Mouse (Mus musculus) ovary, adult 18-20 months (tissue): ENCODE results near the gene Pdhb.
"Not testable (repeated sequence)": the region's sequence is repeated elsewhere in the genome, so short reads cannot be mapped to it uniquely, and the experiment has no call there.

Source experiments
- DNase-seq: peaks from one replicate; pipeline ENCODE4 v3.0.0; 2022; ENCODE audit warnings: low spot score, mixed read lengths

The Pdhb gene

DNA sequence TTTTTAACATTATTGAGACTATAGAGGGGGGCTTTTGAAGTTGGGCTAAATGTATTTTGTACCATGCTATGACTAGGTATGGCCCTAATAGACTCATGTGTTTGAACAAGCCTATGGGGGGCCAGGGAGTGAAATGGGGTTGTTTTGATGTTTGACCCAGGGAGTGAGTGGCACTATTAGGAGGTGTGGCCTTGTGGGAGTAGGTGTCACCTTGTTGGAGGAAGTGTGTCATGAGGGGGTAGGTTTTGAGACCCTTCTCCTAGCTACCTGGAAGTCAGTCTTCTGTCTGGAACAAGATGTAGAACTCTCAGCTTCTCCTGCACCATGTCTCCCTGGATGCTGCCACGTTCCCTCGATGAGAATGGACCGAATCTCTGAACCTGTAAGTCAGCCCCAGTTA lies 17.7 kb upstream of the Pdhb start:
- DNase-seq: no peak

DNA sequence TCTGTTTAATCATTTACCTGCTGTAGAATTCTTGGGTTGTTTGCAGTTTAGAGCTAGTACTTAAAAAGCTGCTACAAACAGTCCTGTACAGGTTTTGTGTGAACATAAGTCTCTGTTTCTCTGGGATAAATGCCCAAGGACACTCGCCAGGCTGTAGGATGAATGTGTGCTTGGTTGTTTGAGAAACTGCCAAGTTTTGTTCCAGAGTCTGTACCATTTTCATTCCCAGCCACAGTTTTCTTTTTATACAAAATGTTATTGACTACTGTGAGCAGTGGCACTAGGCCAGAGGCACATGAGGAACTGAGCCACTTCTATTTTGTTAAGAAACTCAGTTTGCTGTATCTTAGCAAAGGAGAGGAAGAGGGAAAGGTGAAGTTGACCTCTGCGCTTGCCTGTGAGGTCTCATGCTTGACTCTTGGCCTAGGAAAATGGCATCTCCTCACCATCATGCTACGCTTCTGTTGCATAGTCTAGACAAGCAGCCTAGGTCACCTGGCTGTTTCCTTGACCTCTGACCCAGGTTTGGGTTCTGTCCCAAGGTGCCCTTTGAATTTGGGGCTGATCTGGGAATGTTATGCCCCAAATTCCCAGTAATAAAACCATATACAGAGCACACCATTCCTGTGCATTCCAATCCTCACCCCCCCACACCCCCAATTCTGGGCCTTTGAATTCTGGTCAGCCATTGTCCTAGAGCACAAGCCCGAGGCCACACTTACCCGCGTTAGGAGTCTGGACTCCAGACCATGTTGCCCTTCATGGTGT lies 13.6 kb upstream of the Pdhb start:
- DNase-seq: peak; percentile 59

GRCm38 (mm10) chr14:8183330-8183729 lies 10.5 kb upstream of the Pdhb start:
- DNase-seq: no peak

DNA sequence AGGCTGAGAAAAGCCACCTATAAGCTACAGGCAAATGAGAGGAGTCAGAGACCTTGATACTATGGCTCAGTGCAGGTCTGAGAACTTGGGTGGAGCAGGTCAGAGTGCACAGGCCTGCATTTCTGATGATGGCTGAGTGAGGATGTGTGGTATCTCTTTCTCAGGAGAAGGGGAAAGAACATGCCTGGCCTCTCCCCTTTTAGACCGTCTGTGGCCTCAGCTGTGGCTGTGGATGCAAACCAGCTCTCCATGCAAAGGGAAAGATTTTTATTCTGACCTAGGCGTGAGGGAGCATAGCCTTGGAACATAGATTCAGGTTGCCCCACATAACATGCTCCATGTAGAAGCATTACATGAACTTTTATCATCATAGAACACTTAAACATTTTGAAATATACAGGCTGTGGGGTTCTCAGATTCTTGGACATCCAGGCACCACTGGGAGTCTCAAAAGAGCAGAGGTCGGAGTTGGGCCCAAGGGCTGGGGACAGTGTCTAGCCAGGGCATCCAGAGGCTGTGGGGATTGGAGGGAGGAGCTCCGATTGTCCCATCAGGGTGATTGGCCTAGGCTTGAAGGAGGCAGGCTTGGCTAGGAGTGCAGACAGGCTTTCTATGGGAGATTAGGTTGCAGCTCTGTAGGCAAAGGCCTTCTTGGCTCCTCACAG lies 7.7 kb upstream of the Pdhb start:
- DNase-seq: no peak

DNA sequence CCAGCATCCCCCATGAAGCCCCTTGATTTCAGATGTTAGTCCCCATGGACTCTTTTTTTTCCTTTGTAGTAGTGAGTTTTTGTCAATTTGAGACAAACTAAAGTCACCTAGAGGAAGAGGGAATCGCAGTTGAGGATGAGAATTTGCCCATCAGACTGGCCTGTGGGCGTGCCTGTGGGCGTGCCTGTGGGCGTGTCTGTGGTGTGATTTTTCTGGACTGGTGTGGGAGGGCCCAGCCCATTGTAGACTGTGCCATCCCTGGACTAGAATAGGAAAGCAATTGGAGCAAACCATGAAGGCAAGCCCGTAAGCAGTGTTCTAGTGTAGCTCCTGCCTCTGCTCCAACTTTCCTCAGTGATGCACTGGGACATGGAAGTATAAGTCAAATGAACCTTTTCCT lies 3.4 kb upstream of the Pdhb start:
- no peak for DNase-seq

DNA sequence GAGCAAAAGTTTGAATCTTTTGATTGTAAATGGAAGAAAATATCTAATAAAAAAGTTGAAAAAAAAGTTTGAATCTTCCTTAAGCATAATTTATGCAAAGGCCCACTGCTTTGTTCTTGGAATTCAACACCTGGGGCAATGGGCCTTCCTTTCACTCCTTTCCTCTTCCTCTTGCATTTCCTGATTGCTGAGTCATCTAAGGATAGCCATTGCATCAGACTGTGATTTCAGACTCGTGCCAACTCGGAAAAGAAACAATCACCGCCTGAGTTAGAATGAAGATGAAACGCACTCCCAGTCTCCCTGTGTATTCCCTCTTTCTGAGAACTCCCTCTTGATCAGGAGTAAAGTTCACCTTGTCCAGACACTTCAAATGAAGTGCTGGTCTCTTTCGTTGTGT lies 1.8 kb upstream of the Pdhb start:
- no peak for DNase-seq

- DNase-seq: not testable (repeated sequence)
Observed at GRCm38 (mm10) chr14:8173542-8174250, 871 bp upstream of the Pdhb start.

DNA sequence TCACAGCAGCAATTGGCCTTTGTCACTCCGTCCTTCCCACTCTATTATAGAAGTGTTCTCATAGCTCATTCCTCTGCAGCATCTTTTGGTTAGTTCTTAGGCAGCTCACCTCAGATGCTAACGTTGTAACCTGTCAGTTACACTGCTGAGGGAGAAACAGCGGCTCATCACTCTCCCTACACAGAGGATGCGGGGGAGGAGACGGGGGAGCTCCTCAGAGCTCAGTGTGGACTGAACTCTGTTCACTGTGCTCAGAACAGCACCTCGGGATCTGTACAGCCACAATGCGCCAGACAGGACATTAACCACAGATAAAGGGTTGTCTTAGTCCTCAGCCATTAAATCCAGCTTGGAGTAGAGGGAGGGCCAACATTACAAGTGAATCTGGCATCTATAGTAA lies 8.4 kb downstream of the Pdhb start:
- DNase-seq: no peak

DNA sequence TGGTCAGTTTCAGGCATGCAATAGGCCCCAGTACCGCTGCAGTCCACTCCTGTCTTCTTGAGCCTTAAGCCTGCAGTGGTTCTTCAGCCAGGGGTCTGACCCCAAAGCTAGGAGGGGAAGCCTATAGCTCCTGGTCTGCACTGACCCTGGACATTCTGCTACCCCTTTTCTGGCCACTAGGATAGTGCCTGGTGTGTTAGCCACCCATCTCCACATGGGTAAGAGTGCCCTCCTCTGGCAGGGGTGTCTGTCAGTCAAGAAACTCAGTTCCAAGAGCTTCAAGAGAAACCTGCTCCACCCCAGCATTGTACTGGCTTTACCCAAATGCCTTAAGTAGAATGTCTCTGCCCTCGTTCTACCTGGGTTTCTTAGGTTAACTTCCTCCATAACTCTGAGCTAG lies 11.0 kb downstream of the Pdhb start:
- DNase-seq: no peak

DNA sequence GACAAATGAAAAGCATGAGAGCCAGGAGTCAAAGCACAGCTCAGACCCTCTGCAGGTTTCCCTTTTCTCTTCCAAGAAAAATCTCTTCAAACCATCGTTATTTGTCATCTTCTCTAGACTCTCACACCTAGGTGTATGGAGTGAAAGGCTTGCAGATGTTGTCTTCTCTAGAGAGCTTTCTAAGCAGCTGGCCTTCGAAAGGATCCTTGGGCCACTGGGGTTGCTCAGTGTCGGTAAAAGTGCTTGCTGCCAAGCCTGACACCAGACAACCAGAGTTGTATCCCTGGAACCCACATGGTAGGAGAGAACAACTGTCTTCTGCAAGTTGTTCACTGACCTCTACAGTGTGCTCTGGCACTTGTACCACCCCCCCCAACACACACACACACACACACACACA lies 13.7 kb downstream of the Pdhb start:
- no peak for DNase-seq

DNA sequence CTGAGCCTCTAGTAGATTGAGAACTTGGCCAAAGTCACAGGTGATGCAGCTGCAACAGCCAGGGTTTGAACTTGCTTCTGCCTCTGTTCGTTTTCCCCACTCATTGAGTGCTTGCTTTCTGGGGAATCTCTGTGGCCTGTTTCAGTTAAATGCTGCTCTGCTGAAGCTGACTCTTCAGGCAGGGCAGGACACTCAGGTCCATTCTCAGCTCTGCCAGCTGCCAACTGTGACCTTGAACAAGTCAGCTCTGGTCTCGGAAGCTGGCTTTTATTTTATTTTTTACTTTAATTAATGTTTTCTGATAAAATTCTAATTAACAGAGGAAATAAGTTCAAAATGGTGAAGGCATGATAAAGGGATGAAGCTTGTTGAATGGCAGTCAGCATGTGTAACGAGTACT lies 14.1 kb downstream of the Pdhb start:
- DNase-seq: no peak

GRCm38 (mm10) chr14:8156947-8157346 lies 15.9 kb downstream of the Pdhb start:
- DNase-seq: no peak

DNA sequence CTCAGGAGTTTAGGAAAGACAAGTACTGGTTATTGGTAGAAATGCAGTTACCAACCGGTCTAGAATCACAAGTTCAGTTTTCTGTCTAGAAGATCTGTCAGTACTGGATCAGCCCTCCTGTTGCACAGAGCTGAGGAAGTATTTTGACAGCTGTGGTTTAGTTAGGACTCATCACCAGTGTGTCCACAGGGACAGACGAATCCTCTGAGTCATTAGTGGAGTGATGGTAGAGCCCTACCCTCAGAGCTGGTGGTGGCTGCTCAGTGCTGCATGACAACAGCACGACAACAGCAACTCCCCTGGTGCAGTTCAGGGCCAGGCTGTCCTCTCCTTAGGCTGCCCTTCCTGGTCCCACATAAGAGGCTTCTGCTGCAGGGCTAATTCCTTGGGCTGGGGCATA lies 18.8 kb downstream of the Pdhb start:
- no peak for DNase-seq

GRCm38 (mm10) chr14:8151757-8152156 lies 21.1 kb downstream of the Pdhb start:
- no peak for DNase-seq

DNA sequence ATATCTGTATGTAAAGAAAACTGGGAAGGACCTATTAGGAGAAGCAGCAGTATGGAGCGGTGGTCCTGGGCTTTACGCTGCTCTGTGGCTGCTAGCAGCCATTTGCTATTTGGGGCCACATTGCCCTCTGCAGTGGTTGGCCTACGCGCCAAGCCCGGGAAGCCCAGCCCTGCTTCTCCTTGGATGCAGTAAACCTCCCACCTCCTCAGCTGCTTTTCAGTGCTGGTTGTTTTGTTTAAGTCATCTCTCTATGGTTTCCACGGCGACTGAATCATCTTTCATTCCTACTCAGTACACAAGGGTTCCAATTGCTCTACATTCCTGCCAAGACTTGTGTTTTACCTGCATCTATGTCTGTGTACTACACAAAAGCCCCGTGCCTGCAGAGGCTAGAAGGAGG lies 24.0 kb downstream of the Pdhb start:
- DNase-seq: no peak

DNA sequence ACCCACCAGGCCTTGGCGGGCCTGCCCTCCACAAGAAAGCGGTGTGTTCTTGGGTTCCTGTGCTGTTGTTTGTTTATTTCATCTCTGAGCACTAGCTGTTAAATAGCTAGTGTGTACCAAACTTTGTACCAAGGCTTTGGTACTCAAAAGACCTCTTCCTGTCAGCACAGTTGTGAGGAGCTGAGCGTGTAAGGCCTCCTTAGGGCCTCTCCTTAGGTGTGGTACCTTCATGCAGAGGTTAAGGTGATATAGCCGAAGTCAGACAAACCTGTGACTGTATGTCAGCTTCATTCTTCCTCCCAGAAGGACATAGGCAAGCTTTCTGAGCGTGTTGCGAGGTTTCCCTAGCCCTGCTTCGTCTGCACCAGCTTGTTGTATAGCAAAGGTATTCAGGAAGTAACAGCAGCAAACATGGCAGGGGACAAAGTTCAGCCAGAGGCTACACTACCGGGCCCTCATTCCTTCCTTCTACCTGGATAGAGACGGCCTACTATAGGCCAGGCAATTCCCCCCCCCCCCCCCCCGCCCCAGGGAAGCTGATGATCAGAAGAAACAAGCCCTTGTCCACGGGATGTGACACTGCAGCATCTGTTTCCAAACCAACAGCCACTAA lies 26.1 kb downstream of the Pdhb start:
- DNase-seq: no peak

DNA sequence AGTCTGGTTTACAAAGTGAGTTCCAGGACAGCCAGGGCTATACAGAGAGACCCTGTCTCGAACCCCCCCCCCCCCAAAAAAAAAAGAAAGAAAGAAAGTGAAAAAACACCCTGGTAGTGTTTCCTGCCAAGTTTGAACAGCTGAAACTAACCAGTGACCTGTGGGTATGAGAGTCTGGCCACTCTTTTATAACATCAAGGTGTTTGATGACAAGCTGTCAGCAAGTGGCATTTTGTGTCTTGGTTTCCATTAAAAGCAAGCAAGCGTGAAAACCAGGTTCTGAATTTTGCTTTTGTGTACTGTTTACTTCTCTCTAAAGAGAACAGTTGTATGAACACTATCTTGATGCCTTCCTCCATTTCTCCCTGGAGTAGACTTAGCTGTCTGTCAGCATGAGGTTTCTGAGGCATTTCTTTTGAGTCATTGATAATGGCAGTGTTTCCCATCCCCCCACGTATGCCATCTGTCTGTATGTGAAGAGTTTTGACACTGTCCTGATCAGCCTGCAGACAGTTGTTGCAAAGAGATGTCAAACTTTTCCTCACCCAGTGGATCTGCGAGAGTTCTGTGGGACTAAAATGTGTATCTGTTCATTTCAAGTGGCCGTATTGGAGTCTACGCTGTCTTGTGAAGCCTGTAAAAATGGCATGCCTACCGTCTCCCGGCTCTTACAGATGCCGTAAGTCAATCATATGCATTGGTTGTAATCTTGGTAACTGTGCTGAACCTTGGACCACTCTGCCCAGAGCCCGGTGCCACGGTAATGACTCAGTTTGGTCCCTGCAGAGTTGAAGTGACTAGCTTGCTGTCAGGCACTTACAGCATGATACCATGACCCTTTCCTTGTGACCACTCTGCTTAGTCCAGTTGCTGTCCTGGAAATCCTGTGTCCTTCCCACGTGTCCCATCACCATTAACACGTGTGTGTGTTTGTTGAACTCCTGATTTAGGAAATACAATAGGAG lies 26.9 kb downstream of the Pdhb start:
- no peak for DNase-seq

DNA sequence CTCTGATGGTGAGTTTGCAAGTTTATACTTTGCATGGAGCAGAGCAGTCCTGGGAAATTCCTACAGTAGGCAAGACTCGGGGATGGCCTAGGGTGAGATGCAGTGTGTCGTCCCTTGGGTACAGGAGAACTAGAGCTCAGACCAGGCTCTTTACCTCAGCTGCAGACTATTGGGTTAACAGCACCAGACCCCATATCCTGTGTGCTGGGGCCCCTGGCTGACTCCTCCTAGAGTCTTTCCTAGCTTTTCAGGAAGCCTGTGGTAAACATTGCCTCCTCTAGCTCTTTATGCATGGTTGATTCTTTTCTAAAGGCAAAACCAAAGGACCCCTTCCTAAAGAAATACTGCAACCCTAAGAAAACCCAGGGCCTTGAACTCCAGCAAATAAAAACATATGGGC lies 31.7 kb downstream of the Pdhb start:
- no peak for DNase-seq

- DNase-seq: no peak
Observed at GRCm38 (mm10) chr14:8139724-8140710, 32.8 kb downstream of the Pdhb start.

DNA sequence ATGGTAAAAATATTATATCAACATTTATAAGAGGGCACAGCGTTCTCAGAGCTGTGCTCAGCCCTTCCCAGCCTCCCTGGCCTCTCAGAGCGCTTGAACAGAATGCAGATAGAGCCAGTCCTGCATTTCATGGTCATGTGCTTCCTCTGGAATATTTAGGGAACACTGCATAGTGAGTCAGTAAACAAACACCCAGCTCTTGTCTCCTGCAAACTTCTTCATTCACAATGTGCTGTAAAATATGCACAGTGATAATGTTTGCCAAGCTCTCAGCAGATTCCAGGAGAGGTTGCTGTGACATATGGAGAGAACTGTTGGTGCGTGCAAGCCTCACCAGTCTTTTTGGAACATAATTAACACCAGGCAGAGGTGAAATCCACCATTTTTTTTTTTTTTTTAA lies 37.7 kb downstream of the Pdhb start:
- DNase-seq: no peak
